Mouse (Mus musculus): Measurements from ENCODE around the gene Apoc3.

Apoc3 gene

GRCm38 (mm10) chr9:46230450-46230975 lies 4.9 kb downstream of the Apoc3 start:
- CTCF ChIA-PET, result no interaction called here

DNA sequence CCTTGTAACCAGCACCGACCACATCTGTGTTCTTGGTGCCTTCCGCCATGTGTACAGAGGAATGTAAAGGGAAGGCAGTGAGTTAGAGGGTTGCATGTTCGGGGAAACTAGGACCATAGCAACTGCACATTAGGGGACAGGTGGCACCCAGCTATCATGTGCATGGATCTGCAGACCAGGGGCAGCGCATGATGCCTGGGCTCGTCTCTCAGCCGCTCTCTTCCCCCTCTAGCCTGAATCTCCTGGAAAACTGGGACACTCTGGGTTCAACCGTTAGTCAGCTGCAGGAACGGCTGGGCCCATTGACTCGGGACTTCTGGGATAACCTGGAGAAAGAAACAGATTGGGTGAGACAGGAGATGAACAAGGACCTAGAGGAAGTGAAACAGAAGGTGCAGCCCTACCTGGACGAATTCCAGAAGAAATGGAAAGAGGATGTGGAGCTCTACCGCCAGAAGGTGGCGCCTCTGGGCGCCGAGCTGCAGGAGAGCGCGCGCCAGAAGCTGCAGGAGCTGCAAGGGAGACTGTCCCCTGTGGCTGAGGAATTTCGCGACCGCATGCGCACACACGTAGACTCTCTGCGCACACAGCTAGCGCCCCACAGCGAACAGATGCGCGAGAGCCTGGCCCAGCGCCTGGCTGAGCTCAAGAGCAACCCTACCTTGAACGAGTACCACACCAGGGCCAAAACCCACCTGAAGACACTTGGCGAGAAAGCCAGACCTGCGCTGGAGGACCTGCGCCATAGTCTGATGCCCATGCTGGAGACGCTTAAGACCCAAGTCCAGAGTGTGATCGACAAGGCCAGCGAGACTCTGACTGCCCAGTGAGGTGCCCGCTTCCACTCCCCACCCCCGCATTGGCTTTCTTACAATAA lies 5.6 kb downstream of the Apoc3 start:
- CTCF ChIA-PET, result no interaction called here

- CTCF ChIA-PET, result no interaction called here
Observed at GRCm38 (mm10) chr9:46228491-46228890, 6.9 kb downstream of the Apoc3 start, which contains the start of gene Apoa1. Gene Apoa1 (plus strand): TSS chr9:46228580.

- CTCF ChIA-PET, result no interaction called here
Observed at GRCm38 (mm10) chr9:46227064-46227614, 8.3 kb downstream of the Apoc3 start.

DNA sequence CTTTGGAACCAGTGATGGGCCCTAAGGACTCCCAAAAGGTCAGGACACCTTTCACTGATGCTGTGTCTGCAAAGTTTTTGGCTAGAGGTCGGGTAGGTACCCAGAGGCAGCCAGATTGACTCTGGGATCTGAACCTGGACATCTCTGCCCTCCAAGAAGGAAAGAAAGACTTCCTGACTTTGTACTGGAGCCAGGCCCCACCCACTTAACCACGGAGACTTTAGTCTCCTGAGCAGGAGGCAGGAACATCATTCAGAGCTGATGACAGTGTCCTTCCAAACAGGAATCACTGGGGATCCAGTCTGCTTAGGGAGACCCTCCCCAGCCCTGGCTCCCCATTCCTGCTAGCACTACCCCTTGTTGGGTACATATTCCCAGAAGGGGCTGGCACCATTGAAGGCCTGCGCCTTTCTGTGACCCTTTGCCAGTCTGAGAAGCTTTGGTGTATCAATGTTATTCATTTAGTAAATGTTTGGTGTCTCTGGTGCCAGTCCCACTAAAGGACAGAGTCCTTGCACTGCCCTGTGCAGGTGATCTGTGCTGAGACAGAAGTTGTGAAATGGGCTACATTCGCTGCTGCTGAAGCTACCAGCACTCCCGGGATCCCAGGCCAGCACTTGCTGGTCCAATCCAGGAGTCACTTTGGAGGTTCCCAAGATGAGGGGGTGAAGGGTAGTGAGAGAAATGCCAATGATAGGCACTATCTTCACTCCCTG lies 10.3 kb downstream of the Apoc3 start:
- CTCF ChIA-PET, result no interaction called here

GRCm38 (mm10) chr9:46224101-46224500 lies 11.3 kb downstream of the Apoc3 start:
- CTCF ChIA-PET, result interaction anchor here (0.7 kb wide), 1 partner anchor 66 kb away, joined by 3 read pairs; no protein-coding TSS in a partner anchor

DNA sequence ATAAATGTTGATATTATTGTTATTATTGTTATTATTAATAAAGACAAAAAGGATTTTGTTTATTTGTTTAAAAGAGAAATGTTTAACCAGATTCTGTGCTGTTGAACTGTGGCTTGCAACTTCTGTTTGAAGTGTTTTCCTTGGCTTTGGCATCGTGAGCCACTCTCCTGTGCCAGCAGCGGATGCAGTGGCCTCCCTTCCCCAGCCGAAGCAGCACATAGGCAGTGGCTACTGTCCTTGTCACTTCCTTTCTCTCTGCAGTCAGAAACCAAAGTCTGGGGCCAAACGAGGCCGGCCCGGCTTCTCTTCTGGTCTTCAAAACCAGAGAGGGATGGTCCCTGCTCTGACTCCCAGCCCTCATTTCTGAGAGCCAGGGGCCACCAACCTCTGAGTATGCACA lies 12.3 kb downstream of the Apoc3 start:
- CTCF ChIA-PET, result interaction anchor here (0.5 kb wide), 1 partner anchor 222 kb away, joined by 3 read pairs; no protein-coding TSS in a partner anchor

GRCm38 (mm10) chr9:46218176-46218575 lies 17.3 kb downstream of the Apoc3 start:
- CTCF ChIA-PET, result no interaction called here

- CTCF ChIA-PET, result no interaction called here
Observed at GRCm38 (mm10) chr9:46216744-46217470, 18.5 kb downstream of the Apoc3 start.

DNA sequence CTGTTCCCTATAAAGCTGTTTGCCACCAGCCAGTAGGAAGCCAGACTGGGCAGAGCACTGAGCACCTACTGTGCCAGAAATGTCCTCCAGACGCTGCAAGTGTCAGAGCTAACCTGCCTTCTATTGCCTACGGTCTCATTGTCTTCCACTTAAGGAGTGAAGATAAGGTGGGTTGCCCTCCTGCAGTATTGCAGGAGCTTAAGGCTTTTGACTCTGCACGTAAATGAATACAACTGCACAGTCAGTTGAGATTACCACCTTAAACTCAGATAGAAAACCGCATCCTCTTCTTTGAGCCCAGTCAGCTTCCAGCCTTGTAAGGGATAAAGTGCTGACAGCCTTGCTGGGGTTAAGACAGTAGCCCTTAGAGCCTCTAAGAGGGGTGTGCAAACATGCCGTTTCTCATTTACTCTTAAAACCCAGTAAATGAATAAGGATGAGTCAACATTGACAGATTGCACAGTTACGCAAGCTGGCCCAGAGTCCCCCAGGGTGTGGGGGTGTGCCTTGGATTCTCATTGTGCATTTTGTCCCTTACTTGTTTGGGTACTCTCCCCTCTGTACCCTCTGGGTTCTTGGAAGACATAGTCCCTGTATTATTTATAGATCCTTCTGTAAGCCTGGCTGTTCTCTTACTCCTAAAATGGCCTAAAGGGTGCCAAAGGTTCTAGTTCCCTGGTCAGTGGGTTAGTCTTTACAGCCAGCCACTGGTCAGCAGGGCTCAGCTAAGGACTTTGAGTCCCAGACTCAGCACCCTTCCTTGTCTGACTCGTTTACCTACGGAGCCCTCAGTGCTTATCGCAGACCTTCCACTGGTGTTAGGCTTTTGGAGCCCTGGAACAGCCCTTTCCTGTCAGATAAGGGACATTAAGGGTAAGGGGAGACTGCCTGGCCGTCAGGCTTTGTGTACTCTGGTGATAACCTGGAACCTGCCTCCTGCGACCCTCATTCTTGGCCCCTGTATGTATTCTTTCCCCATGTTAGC lies 19.8 kb downstream of the Apoc3 start:
- CTCF ChIA-PET, result interaction anchor here (0.6 kb wide), 1 partner anchor 22 kb away, joined by 6 read pairs; no protein-coding TSS in a partner anchor

DNA sequence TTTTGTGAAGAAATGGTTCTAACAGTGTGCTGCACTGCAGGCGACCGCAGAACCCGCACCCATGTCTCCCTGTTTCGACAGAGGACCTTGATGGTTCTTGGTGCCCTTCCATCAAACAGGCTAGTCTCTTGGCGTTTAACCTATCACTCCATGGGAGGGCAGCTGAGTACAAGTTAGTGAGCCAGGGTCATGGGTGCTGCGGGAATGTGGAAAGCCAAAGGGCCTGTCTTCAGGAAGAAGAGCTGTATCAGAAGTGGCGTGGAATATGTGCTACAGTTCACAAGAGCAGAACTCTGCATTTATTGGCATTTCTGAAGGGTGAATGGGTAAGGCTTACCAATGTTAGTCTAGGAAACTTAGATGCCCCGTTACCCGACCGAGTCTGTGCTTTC lies 20.5 kb downstream of the Apoc3 start:
- CTCF ChIA-PET, result no interaction called here

DNA sequence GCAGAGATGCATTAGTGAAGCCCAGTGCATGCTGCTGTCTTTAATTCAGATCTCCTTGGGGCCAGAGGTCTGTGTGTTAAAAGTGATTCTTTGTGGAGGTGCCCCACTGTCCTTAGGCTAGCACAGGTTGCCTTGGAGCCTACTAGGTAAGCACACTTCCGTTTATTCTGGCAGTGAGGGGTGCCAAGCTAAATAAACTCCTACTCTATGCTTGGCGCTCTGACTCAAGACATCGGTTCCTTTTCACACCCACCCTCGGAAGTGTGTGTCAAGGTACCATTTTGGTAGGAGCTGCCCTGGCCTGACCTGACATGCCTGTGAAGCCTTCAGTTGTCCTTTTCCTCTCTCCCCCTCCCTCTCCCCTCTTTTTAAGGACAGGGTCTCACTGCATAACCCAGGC lies 21.2 kb downstream of the Apoc3 start:
- CTCF ChIA-PET, result no interaction called here

GRCm38 (mm10) chr9:46210473-46210872 lies 25.0 kb downstream of the Apoc3 start:
- CTCF ChIA-PET, result interaction anchor here (0.6 kb wide), 1 partner anchor 104 kb away, joined by 5 read pairs; no protein-coding TSS in a partner anchor

DNA sequence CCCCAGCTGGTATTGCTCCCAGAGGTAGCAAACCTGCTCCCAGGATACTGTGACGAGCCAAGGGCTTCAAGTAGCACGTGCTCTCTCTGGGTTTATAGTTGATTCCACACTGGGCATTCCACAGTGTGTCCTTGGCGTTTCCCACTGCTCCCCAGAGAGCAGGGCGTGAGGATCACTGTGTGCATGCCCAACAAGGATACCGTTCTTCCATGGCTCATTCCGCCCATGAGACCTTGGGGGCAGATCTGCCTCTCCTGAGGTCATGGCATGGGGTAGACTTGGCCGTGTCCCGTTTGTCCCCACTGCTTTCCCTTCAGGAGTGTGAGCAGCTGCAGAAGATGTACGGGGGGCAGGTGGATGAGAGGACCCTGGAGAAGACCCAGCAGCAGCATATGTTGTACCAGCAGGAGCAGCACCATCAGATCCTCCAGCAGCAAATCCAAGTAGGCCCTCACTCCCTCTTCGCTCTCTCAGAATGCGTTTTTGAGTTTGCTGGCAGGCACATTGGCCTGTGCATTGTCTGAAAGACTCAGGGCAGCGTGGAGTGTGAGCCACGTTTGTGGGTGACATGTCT lies 26.9 kb downstream of the Apoc3 start:
- CTCF ChIA-PET, result no interaction called here

DNA sequence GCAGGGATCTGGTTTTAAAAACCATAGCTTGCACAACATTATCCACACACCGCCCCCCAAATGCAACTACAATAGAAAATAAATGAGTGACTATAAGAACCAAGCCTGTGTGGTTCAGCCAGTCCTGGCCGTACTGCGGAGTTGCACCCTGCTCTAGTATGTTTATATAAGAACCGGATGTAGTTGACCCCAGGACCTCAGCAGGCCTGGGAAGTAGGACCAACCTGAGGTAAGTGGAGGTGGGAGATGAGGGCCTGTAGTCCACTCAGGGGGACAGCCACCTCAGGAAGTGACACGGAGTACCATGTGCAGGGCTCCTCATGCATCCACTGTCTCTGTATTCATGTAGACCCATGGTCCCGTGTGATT lies 28.0 kb downstream of the Apoc3 start:
- CTCF ChIA-PET, result no interaction called here

GRCm38 (mm10) chr9:46206834-46207500 lies 28.5 kb downstream of the Apoc3 start:
- CTCF ChIA-PET, result no interaction called here

DNA sequence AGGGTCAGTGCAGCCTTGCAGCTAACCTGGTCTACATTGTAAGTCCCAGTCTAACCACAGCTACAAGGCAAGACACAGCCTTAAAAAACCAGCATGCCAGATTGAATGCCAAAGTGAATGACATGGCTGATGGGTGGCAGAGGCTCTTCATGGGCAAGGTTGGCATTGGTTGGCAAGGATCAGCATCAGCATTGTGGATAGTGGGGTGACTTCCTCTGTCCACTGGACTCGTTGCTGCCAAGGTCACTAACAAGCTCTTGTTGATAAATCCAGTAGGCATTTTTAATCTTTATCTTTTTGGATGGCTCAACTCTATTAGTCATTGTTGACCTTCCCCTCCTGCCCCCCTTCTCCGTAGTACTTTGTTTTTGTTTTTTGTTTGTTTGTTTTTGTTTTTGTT lies 35.8 kb downstream of the Apoc3 start:
- CTCF ChIA-PET, result no interaction called here

DNA sequence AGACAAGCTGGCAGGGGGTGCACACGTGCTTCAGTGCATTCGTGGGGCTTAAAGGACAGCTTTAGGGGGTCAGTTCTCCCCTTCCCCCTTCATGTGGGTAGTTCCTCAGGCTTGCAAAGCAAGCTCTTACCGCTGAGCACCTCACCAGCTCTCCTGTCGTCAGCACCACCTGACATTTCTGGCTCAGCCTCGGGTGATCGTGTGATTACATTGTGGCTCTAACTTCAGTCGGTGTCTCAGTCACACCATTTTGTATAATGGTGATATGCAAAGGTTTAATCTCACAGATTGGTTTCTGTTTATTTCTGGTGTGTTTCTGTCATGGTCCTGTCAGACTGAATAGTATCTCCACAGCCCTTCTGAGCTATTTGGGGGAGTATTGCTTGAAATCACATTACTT lies 36.5 kb downstream of the Apoc3 start:
- CTCF ChIA-PET, result no interaction called here

DNA sequence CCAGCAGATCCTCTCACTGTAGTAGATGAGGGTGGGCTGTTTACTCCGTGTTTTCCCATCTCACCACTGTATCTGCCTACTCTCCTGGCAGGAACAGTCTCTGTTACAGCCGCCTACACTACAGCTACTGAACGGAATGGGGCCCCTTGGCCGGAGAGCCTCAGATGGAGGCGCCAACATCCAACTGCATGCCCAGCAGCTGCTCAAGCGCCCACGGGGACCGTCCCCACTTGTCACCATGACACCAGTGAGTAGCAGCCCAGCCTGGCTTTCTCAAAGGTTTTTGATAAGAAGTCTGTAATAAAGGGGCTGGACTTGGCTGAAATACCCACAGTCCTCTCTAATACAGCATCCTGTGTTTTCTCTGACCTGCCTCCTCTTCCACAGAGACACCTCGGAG lies 37.0 kb downstream of the Apoc3 start:
- CTCF ChIA-PET, result no interaction called here

GRCm38 (mm10) chr9:46196699-46197169 lies 38.7 kb downstream of the Apoc3 start:
- CTCF ChIA-PET, result no interaction called here
